Mouse (Mus musculus) adrenal gland, adult 8-10 months (tissue): ENCODE measurements around the gene N4bp3. TPM values are rescaled to one million over a fixed set of nuclear protein-coding genes. Genes with fewer than 3 reads are reported as not detected.

Experiments
- DNase-seq: peaks from one replicate; pipeline ENCODE4 v3.0.0; 2022
- total RNA-seq, 4 experiments: library from RNA; stranded (reverse); gene quantifications; 2 replicates each; pipeline ENCODE4 v1.2.4; 2022

Gene N4bp3
- total RNA-seq, 4 experiments from 2014 or later, result 8.2 to 10.6 (median 8.5) TPM

GRCm38 (mm10) chr11:51594715-51595350, 55.8 kb downstream of the N4bp3 start:
- DNase-seq, result no peak

- DNase-seq, result no peak
Measured at GRCm38 (mm10) chr11:51593849-51594248, 56.8 kb downstream of the N4bp3 start.

GRCm38 (mm10) chr11:51593368-51593767, 57.3 kb downstream of the N4bp3 start:
- DNase-seq, result no peak

Other genes starting within 250 kb of the N4bp3 start
- gene Phykpl, start 66.1 kb downstream of the N4bp3 start, total RNA-seq, result 10 to 100 TPM; 27.2 to 39.4 (median 33.3) TPM
- gene Hnrnpab, start 44.0 kb downstream of the N4bp3 start, total RNA-seq, result 100 to 1,000 TPM; 219 to 321 (median 266) TPM
- gene Nhp2, start 31.1 kb downstream of the N4bp3 start, total RNA-seq, result 10 to 100 TPM; 52.2 to 75.1 (median 56.2) TPM
- 10 to 100 TPM; 42.4 to 60.2 (median 51.6) TPM for gene Rmnd5b, start 14.9 kb downstream of the N4bp3 start, total RNA-seq
- 1 to 10 TPM; 1.6 to 5.4 (median 2.8) TPM for gene D930048N14Rik, start 112 bp upstream of the N4bp3 start, total RNA-seq
- gene 0610009B22Rik, start 38.0 kb upstream of the N4bp3 start, total RNA-seq, result 10 to 100 TPM; 45.7 to 63.8 (median 50.0) TPM
- 10 to 100 TPM; 33.6 to 38.5 (median 37.4) TPM for gene Sec24a, start 112.8 kb upstream of the N4bp3 start, total RNA-seq
- gene Sar1b, start 112.8 kb upstream of the N4bp3 start, total RNA-seq, result 100 to 1,000 TPM in 2 of 4 experiments, 10 to 100 TPM in 2; 96.3 to 116 (median 101) TPM
- gene Jade2, start 206.8 kb upstream of the N4bp3 start, total RNA-seq, result 10 to 100 TPM; 21.1 to 36.2 (median 30.3) TPM